Mouse (Mus musculus) cerebellum, postnatal 25 days (tissue): Measurements from ENCODE around the gene Gm13276.
"Not testable (repeated sequence)": the region's sequence is repeated elsewhere in the genome, so short reads cannot be mapped to it uniquely, and the experiment has no call there.

Experiments
- DNase-seq, 2 experiments: peaks; one replicate each; pipeline ENCODE4 v3.0.0; 2021; ENCODE audit warnings: mixed read lengths in 2 of 2

Gene Gm13276

DNA sequence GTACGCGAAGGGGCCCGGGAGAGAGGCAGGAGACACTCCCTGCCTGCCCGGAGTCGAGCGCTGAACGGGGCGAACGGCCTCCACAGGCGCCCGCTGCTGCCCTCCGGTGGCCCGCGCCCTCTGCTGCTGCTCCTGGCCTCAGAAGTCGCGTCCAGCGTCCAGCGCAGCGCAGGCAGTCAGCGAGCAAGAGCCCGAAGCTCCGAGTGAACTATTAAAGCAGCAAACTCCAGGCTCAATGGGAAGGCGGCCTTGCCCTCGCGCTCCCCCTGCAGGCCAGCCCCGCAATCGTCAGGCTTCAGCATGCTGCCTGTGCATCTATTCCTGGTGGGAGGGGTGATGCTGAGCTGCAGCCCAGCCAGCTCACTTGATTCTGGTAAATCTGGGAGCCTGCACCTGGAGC lies at the start of gene Gm13276:
Gene Gm13276 (plus strand): TSS at position 301 of the 400 bp plus-strand sequence.
- DNase-seq = not testable (repeated sequence)

DNA sequence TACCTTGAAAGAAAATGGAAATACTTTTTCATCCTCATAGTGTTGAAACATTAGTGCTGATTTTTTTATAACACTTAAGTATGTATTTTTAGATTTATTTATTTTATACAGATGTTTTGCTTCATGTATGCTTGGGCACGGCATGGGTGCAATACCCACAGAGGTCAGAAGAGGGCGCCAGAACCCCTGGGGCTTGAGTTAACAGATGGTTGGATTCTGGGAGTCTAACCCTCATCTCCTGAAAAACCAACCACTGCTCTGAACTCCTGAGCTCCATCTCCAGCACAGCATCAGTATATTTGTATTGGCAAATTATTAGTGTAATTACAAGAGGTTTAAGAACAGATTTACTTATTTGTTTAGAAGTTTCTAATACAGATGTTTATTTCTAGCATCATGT lies 47.0 kb upstream of the Gm13276 start:
- DNase-seq = peak; percentile 66 to 77

DNA sequence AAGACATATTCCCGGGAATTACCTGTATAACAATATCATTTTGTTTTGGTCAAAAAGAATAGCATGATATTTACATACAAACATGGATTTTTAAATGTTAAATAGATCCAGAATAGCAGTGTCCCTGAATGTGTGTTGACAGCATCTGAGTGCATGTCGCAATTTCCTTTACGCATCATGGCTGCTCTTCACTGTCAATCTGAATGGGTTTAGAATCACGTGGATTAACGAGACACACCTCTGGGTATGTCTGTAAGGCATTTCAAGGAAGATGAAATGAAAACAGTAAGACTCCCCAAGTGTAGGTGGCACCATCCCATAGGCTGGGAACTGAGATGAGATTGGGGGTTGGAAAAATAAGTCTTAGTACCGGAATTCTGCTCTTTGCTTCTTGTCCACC lies 46.5 kb upstream of the Gm13276 start:
- DNase-seq = no peak

DNA sequence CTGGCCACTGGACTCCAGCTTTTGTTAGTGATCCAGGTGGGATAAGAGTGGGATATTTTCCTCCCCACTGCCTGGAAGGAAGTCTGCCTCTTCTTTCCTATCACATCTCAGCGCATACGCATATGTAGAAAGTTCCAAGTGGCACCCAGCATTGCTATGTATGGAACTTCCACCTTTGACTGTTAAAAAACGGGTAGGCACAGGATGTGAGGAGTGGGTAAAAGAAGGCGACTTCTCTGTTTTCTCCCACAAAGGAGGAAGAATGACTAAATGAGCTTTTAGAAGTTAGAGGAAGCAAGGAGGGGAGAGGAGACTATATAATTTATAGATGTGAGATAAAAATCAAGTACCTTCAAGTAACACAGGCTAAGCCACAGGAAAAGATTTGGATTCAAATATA lies 44.1 kb upstream of the Gm13276 start:
- DNase-seq = no peak

DNA sequence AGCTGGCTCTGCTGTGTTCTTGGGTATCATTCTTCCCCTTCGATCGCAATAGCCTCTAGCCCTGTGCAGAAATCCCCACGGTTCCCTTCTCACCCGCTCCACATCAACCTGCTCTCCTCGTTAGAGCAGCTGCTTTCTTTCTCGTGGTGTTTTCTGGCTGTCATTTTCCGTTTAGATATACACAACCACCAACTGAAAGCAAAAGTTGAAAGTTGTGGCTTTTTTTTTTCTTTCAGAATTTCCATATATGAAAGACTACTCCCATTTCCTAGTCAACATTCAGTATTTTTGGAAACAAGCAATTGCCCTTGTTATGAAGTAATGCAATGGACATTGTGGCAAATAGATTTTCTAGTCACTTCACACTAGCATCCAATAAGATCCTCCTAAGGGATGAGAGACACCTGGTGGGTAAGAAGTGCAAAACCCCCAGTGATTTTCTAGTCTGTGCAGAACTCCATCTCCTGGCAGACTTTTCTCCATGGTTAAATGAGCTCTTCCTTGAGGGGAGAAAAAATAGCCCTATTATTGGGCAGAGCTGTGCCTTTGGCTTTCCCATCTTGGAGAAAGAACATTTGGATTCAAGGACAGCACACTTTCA lies 42.6 kb upstream of the Gm13276 start:
- DNase-seq = no peak

DNA sequence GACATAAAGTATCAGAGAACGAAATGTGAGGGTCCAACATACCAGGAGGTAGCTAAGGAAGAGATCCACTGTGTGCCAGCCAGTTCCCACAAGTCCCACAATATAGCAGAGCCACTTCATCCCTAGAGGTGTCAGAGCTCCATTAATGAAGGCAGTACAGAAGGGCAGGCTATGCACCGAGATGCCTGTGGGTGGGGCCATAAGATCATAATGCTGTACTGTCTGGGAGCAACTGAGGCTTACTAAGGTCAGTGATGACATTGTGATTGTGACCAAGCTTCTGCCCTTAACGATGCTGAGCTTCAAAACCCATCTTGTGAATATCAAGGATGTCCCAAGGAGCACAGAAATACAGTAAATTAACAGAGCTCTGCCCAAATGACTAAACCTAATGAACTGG lies 41.3 kb upstream of the Gm13276 start:
- no peak for DNase-seq

DNA sequence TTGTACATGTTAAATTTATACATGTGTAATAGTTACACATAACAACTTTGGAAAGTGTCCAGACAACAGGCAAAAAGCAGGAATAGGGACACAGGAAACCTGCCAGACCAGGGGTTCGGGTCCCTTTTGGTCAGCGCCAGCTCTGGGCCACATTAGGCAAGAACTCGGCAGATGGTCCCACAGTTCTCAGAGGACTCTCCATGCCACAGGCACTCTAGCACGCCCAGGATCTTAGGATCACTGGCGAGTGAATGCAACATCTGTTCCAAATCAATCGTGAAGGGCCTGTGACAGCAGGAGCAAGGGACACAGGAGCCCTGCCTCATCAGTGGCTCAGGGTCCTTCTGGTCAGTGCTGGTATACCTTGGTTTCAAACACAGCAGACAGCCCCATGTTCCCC lies 35.6 kb upstream of the Gm13276 start:
- DNase-seq = no peak

DNA sequence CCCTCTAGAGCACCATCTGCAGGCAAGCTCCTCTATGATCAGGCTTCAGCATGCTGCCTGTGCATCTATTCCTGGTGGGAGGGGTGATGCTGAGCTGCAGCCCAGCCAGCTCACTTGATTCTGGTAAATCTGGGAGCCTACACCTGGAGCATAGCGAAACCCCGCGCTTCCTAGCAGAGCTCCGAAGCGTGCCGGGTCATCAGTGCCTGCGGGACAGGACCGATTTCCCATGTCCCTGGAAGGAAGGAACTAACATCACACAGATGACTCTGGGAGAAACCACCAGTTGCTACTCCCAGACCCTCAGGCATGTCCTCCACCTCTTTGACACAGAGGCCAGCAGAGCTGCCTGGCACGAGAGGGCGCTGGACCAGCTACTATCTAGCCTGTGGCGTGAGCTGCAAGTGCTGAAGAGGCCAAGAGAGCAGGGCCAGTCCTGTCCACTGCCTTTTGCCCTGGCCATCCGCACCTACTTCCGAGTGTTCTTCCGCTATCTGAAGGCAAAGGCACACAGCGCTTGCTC lies 30.6 kb upstream of the Gm13276 start, which contains the start of gene Gm13271:
Gene Gm13271 (plus strand): TSS at position 51 of the 523 bp plus-strand sequence.
- DNase-seq = peak; percentile 67 to 75

DNA sequence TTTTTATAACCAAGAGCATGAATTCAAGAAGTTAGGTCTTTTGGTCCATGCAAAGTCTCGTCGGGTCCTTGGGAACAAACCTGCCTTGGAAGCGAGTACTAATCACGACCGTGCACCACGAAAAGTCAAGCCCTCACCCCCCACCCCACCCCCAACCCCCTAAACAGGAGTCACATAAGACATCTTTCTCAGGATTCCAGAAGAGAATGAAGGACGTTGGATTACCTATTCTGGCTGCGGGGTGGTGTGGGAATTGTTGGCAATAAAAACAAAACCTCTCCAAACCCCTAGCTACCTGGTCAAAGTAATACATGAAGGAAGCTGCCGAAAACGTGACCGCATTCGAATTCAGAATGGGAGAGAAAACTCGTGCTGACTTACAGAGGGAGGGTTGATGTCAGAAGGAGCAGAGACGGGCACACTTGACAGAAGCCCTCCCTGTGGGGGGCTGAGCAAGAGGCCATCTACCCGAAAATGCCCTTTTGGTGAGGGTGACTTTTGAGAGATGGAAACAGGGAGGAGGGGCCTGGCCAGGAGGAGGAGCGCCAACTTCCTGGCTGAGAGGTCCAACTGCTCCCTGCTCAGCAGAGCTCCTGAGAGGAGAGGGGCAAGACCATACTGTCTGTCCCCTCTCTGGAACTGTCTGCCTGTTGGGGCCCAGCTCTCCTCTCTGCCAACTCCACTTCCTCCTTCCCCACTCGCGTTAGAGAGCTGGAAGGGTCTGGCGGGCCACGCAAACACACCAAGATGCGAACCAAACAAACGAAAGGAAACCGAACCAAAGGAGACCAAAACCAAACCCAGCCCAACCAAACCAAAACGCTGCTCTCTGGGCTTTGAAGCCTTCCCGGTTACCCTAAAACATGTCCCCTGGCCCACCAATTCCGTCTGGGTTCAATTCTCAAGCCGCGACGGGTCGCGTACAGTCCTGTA lies 28.7 kb upstream of the Gm13276 start:
- DNase-seq = peak in 1 of 2 experiments; percentile 20

DNA sequence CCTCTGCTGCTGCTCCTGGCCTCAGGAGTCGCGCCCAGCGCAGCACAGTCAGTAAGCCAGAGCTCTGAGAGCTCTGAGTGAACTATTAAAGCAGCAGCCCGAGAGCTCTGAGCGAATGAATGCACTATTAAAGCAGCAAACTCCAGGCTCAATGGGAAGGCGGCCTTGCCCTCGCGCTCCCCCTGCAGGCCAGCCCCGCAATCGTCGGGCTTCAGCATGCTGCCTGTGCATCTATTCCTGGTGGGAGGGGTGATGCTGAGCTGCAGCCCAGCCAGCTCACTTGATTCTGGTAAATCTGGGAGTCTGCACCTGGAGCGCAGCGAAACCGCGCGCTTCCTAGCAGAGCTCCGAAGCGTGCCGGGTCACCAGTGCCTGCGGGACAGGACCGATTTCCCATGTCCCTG lies 27.9 kb upstream of the Gm13276 start:
- DNase-seq = peak; percentile 90 to 93

DNA sequence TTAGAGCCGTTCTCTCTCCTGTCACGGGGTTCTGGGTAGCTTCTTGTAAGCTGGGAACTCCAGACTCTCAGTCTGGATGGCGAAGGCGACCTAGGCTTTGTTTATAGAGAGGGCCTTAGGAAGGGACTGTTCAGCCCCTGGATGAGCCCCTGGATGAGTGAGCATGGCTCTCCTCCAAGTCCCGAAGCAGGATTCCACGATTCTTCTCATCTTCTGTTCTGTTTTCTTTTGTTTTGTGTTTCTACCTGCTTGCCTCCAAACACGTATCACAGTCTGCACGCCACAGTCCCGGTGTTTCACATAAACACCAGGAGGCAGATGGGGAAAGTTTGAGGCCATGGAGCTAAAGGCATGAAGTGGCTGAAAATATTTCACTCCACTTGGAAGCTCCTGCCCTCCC lies 26.8 kb upstream of the Gm13276 start:
- not testable (repeated sequence) for DNase-seq

DNA sequence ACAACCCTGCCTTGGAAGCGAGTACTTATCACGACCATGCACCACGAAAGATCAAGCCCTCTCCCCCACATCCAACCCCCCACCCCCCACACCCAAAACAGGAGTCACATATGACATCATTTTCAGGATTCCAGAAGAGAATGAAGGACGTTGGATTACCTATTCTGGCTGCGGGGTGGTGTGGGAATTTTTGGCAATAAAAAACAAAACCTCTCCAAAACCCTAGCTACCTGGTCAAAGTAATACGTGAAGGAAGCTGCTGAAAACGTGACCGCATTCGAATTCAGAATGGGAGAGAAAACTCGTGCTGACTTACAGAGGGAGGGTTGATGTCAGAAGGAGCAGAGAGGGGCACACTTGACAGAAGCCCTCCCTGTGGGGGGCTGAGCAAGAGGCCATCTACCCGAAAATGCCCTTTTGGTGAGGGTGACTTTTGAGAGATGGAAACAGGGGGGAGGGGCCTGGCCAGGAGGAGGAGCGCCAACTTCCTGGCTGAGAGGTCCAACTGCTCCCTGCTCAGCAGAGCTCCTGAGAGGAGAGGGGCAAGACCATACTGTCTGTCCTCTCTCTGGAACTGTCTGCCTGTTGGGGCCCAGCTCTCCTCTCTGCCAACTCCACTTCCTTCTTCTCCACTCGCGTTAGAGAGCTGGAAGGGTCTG lies 25.8 kb upstream of the Gm13276 start, which contains the start of gene Gm13283:
Gene Gm13283 (plus strand): TSS at position 510 of the 659 bp plus-strand sequence.
- peak; percentile 37 to 39 for DNase-seq

DNA sequence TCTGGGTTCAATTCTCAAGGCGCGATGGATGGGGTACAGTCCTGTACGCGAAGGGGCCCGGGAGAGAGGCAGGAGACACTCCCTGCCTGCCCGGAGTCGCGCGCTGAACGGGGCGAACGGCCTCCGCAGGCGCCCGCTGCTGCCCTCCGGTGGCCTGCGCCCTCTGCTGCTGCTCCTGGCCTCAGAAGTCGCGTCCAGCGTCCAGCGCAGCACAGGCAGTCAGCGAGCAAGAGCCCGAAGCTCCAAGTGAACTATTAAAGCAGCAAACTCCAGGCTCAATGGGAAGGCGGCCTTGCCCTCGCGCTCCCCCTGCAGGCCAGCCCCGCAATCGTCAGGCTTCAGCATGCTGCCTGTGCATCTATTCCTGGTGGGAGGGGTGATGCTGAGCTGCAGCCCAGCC lies 25.1 kb upstream of the Gm13276 start:
- peak; percentile 71 to 79 for DNase-seq

DNA sequence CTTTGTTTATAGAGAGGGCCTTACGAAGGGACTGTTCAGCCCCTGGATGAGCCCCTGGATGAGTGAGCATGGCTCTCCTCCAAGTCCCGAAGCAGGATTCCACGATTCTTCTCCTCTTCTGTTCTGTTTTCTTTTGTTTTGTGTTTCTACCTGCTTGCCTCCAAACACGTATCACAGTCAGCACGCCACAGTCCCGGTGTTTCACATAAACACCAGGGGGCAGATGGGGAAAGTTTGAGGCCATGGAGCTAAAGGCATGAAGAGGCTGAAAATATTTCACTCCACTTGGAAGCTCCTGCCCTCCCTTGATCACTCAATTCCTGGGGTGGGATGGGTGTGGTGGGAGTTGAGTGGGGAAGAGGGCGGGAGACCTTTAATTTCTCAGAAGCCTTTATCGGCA lies 23.7 kb upstream of the Gm13276 start:
- DNase-seq = peak; percentile 61 to 65

DNA sequence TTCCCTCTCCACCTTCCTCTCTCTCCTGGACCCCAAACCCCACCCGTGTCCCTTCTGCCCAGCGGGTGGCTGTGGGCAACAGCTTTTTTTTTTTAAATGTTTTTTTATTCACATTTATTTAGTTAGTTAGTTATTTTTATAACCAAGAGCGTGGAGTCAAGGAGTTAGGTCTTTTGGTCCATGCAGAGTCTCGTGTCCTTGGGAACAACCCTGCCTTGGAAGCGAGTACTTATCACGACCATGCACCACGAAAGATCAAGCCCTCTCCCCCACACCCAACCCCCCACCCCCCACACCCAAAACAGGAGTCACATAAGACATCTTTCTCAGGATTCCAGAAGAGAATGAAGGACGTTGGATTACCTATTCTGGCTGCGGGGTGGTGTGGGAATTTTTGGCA lies 23.2 kb upstream of the Gm13276 start:
- DNase-seq = peak in 1 of 2 experiments; percentile 33

DNA sequence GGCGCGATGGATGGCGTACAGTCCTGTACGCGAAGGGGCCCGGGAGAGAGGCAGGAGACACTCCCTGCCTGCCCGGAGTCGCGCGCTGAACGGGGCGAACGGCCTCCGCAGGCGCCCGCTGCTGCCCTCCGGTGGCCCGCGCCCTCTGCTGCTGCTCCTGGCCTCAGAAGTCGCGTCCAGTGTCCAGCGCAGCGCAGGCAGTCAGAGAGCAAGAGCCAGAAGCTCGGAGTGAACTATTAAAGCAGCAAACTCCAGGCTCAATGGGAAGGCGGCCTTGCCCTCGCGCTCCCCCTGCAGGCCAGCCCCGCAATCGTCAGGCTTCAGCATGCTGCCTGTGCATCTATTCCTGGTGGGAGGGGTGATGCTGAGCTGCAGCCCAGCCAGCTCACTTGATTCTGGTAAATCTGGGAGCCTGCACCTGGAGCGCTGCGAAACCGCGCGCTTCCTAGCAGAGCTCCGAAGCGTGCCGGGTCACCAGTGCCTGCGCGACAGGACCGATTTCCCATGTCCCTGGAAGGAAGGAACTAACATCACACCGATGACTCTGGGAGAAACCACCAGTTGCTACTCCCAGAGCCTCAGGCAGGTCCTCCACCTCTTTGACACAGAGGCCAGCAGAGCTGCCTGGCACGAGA lies 22.0 kb upstream of the Gm13276 start:
- peak; percentile 47 to 55 for DNase-seq

DNA sequence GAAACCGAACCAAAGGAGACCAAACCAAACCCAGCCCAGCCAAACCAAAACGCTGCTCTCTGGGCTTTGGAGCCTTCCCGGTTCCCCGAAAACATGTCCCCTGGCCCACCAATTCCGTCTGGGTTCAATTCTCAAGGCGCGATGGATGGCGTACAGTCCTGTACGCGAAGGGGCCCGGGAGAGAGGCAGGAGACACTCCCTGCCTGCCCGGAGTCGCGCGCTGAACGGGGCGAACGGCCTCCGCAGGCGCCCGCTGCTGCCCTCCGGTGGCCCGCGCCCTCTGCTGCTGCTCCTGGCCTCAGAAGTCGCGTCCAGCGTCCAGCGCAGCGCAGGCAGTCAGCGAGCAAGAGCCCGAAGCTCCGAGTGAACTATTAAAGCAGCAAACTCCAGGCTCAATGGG lies 12.0 kb upstream of the Gm13276 start, which contains the start of gene Gm13290:
Gene Gm13290 (plus strand): TSS at position 301 of the 400 bp plus-strand sequence.
- DNase-seq = not testable (repeated sequence)

DNA sequence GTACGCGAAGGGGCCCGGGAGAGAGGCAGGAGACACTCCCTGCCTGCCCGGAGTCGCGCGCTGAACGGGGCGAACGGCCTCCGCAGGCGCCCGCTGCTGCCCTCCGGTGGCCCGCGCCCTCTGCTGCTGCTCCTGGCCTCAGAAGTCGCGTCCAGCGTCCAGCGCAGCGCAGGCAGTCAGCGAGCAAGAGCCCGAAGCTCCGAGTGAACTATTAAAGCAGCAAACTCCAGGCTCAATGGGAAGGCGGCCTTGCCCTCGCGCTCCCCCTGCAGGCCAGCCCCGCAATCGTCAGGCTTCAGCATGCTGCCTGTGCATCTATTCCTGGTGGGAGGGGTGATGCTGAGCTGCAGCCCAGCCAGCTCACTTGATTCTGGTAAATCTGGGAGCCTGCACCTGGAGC lies 8.9 kb upstream of the Gm13276 start, which contains the start of gene Gm13289:
Gene Gm13289 (plus strand): TSS at position 301 of the 400 bp plus-strand sequence.
- not testable (repeated sequence) for DNase-seq

DNA sequence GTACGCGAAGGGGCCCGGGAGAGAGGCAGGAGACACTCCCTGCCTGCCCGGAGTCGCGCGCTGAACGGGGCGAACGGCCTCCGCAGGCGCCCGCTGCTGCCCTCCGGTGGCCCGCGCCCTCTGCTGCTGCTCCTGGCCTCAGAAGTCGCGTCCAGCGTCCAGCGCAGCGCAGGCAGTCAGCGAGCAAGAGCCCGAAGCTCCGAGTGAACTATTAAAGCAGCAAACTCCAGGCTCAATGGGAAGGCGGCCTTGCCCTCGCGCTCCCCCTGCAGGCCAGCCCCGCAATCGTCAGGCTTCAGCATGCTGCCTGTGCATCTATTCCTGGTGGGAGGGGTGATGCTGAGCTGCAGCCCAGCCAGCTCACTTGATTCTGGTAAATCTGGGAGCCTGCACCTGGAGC lies 6.0 kb upstream of the Gm13276 start, which contains the start of gene Gm13272:
Gene Gm13272 (plus strand): TSS at position 301 of the 400 bp plus-strand sequence.
- not testable (repeated sequence) for DNase-seq

DNA sequence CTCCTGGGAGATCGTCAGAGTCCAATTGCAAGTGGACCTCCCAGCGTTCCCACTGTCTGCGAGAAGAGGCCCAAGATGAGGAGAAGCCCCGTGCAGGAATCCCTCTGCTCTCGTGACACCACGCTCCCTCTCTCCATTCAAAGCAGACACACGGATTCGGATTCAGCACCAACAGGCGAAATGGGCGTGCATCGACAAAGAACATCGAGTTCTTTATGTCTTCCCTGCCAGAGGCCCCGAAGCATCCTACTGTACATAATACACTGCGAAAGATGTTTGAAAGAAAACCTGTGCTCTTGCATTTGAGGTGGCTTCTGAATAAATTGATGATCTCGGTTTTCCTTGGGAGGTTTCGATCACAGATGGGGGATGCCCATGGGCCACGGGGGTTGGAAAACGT lies 5.2 kb upstream of the Gm13276 start:
- peak in 1 of 2 experiments; percentile 3 for DNase-seq

DNA sequence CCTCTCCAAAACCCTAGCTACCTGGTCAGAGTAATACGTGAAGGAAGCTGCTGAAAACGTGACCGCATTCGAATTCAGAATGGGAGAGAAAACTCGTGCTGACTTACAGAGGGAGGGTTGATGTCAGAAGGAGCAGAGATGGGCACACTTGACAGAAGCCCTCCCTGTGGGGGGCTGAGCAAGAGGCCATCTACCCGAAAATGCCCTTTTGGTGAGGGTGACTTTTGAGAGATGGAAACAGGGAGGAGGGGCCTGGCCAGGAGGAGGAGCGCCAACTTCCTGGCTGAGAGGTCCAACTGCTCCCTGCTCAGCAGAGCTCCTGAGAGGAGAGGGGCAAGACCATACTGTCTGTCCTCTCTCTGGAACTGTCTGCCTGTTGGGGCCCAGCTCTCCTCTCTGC lies 3.7 kb upstream of the Gm13276 start, which contains the start of gene Ifnz:
Gene Ifnz (plus strand): TSS at position 301 of the 400 bp plus-strand sequence.
- DNase-seq = not testable (repeated sequence)

DNA sequence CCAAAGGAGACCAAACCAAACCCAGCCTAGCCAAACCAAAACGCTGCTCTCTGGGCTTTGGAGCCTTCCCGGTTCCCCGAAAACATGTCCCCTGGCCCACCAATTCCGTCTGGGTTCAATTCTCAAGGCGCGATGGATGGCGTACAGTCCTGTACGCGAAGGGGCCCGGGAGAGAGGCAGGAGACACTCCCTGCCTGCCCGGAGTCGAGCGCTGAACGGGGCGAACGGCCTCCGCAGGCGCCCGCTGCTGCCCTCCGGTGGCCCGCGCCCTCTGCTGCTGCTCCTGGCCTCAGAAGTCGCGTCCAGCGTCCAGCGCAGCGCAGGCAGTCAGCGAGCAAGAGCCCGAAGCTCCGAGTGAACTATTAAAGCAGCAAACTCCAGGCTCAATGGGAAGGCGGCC lies 3.2 kb upstream of the Gm13276 start:
- DNase-seq = not testable (repeated sequence)
